In the genomic region with DNA sequence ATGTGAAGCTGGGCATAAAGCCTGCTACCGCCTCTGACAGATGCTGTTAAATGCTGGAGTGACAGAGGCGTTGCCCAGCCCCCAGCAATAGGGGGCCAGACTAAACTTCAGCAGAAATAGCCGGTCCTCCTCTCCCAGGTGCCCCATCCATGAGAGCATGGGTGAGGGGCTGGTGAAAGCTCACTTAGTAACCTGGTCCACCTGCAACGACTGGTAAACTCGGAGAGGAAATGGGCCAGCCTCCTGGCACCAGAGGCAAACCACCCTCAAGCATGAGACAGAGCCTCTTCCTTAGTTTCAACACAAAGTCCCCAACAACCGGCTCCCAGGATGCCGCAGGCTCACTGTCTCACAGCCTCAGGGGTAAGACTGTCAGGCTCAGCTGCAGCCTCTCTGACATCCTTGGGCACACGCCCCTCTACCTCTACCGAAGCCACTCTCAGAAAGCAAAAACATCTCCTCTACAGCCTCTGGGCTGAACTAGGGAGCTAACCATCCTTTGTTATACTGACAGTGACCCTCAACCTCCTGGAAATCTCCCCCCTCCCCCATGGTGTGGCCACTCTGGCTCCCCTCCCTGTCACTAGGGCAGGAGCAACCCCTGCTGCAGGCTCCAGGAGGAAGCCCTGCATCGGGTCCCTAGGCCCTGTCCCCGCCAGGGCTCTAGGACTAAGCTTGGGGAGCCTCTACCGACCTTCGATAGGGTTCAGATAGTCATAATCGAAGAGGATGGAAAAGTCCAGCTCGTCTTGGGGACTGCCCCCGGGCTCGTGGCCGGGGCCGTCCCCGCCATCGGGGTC, we compare ENCODE assay signal across 8 mouse cellular contexts. TPM values are rescaled to one million over a fixed set of nuclear protein-coding genes. Genes with fewer than 3 reads are reported as not detected.
DNase-seq lines count a peak whose midpoint lies in the region; ATAC-seq and TF ChIP-seq lines count a peak whose summit lies in the region.

No protein-coding gene starts in this region.

- WGBS in forebrain, embryonic 14.5 days = 2% methylated on average over 21 of the region's 21 CpGs
- 7% methylated on average over 21 of the region's 21 CpGs for WGBS in limb, embryonic 13.5 days
- WGBS in olfactory bulb, adult 2 months = 23% methylated on average over 21 of the region's 21 CpGs

- H3K9ac ChIP-seq in forebrain, embryonic 14.5 days (ENCODE audit: low read length) = peak overlapping the region; percentile 42
- H3K9ac ChIP-seq in limb, embryonic 13.5 days = peak overlapping the region; percentile 46; the same call in 1 of the 2 replicates

- peaks cover 10% of the 10 kb centered on the region; the same call in 1 of the 2 replicates for H3K27me3 ChIP-seq in forebrain, embryonic 14.5 days (replicated peaks; ENCODE audit: control insufficient read depth, insufficient read depth, low read length)
- H3K27me3 ChIP-seq in limb, embryonic 13.5 days = peaks cover 48% of the 10 kb centered on the region

- H3K36me3 ChIP-seq in forebrain, embryonic 14.5 days (ENCODE audit: control insufficient read depth, insufficient read depth, low read length) = no peaks in the 10 kb centered on the region
- H3K36me3 ChIP-seq in limb, embryonic 13.5 days = no peaks in the 10 kb centered on the region

- no peak overlapping the region; the same call in 1 of the 2 replicates for H3K27ac ChIP-seq in forebrain, embryonic 14.5 days (ENCODE audit: low read depth, low read length)
- no peak overlapping the region for H3K27ac ChIP-seq in limb, embryonic 13.5 days
- H3K27ac ChIP-seq in olfactory bulb, adult 2 months (ENCODE audit: insufficient read depth, low read depth, low read length) = no peak overlapping the region

- TF ChIP-seq POLR2A in olfactory bulb, adult 2 months (IDR thresholded peaks at IDR 0.05; ENCODE audit: insufficient read depth, low read depth, low read length) = no peak

- H3K9me3 ChIP-seq in forebrain, embryonic 14.5 days (replicated peaks; ENCODE audit: control insufficient read depth, low read length) = no peaks in the 10 kb centered on the region
- no peaks in the 10 kb centered on the region for H3K9me3 ChIP-seq in limb, embryonic 13.5 days

- peaks cover 15% of the 10 kb centered on the region; the same call in 1 of the 2 replicates for H3K4me1 ChIP-seq in forebrain, embryonic 14.5 days (ENCODE audit: control insufficient read depth, insufficient read depth, low read length)
- H3K4me1 ChIP-seq in limb, embryonic 13.5 days = peaks cover 51% of the 10 kb centered on the region
- H3K4me1 ChIP-seq in olfactory bulb, adult 2 months (ENCODE audit: control insufficient read depth, insufficient read depth, low read length) = peaks cover 26% of the 10 kb centered on the region

- peak overlapping the region; percentile 57 for H3K4me2 ChIP-seq in forebrain, embryonic 14.5 days (ENCODE audit: low read length)
- peak overlapping the region; percentile 75 for H3K4me2 ChIP-seq in limb, embryonic 13.5 days (replicated peaks)

- peak overlapping the region; percentile 28 for H3K4me3 ChIP-seq in forebrain, embryonic 14.5 days (ENCODE audit: low read depth, low read length)
- H3K4me3 ChIP-seq in limb, embryonic 13.5 days = peak overlapping the region; percentile 44
- peak overlapping the region; percentile 10; the same call in 1 of the 2 replicates for H3K4me3 ChIP-seq in olfactory bulb, adult 2 months (ENCODE audit: insufficient read depth, low read depth, low read length)

- DNase-seq in embryo, embryonic 11 days = peak; percentile 22
- DNase-seq in embryo, embryonic 9.5 days (ENCODE audit: extremely low spot score) = no peak
- DNase-seq in CD4-positive helper T cell, adult 2 months (ENCODE audit: low read depth, low spot score) = peak; percentile 84
- DNase-seq in forebrain, embryonic 14.5 days (ENCODE audit: low spot score) = no peak
- DNase-seq in cerebellum, adult 18-20 months = no peak
- DNase-seq in layer of hippocampus, adult 9-11 months = no peak

- ATAC-seq in forebrain, embryonic 14.5 days = peak; percentile 60
- ATAC-seq in limb, embryonic 13.5 days (ENCODE audit: low FRiP score, low read depth) = peak; percentile 33; the same call in 1 of the 2 replicates

- TF ChIP-seq CTCF in olfactory bulb, adult 2 months (IDR thresholded peaks at IDR 0.05; ENCODE audit: insufficient read depth, low read depth, low read length) = no peak

RNA-seq across cellular contexts. Expression of gene Nfatc2, which starts 11.9 kb away (rescaled TPM):
- polyA plus RNA-seq in forebrain, embryonic 14.5 days (2014; fragmentation: Nextera tagmentation; extraction: Ambion mirVana) = 1.2 and 1.4 TPM in 2 replicates
- 6.3 and 7.3 TPM in 2 replicates for polyA plus RNA-seq in limb, embryonic 13.5 days (2015; fragmentation: Nextera tagmentation; extraction: Ambion mirVana)
- polyA plus RNA-seq in olfactory bulb, adult 2 months (2012; ENCODE audit: insufficient read depth, insufficient read length, low replicate concordance, missing spikeins) = not detected in 2 replicates

Comparison
In these comparisons a context has a peak if more than half of its experiments do, and no peak if none do; other contexts are left out.
1. DNase-seq: peak in embryo, embryonic 11 days (single experiment) and CD4-positive helper T cell, adult 2 months (single experiment); none in embryo, embryonic 9.5 days (single experiment), forebrain, embryonic 14.5 days (single experiment), cerebellum, adult 18-20 months (0 of 2) and layer of hippocampus, adult 9-11 months (single experiment).
2. Peak in every context shown above with its lines, with median percentiles within 50 percentile points of each other: H3K4me3 ChIP-seq.